Mouse (Mus musculus): ENCODE measurements around the gene A930017K11Rik.

DNA sequence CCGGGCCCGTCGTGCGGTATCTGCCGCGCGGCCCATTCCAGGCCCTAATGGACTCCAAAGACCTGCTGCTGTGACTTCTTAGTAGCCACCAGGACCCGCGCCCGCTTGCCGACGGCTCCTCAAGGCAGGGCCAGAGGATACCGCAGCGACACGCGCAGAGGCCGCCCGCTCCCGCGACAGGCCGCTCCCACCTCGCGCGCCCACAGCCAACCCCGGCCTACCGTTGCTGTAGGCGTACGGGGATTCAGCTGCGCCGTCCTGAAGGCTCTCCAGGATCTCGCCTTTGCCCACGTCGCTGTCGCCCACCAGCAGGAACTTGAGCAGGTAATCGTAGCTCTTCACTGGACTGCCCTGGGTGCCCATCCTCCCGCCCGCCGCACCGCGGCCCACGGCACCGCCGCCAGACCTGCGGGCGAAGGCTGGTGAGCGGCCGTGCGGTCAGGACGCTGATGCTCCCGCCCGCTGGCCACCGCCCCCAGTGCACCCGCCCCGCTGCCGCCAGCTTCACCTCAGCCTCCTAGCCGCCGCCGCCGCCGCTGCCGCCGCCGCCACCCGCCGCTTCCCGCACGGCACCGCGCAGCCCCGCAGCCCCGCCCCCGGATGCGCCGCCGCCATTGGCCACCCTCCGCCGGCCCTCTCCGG, 33.1 kb downstream of the A930017K11Rik start, which contains the start of gene Rab40c:
- TF ChIP-seq CTCF (IDR thresholded peaks at IDR 0.05): no peak
- TF ChIP-seq EP300 (IDR thresholded peaks at IDR 0.05): no peak

All from lung, postnatal 0 days (tissue).